Mouse (Mus musculus) spleen, postnatal 4 days (tissue): ENCODE data around the gene Lamtor2.

Experiments
- DNase-seq, 2 experiments: peaks; one replicate each; pipeline ENCODE4 v3.0.0; 2022; ENCODE audit warnings: low spot score in 2 of 2

Lamtor2 gene

DNA sequence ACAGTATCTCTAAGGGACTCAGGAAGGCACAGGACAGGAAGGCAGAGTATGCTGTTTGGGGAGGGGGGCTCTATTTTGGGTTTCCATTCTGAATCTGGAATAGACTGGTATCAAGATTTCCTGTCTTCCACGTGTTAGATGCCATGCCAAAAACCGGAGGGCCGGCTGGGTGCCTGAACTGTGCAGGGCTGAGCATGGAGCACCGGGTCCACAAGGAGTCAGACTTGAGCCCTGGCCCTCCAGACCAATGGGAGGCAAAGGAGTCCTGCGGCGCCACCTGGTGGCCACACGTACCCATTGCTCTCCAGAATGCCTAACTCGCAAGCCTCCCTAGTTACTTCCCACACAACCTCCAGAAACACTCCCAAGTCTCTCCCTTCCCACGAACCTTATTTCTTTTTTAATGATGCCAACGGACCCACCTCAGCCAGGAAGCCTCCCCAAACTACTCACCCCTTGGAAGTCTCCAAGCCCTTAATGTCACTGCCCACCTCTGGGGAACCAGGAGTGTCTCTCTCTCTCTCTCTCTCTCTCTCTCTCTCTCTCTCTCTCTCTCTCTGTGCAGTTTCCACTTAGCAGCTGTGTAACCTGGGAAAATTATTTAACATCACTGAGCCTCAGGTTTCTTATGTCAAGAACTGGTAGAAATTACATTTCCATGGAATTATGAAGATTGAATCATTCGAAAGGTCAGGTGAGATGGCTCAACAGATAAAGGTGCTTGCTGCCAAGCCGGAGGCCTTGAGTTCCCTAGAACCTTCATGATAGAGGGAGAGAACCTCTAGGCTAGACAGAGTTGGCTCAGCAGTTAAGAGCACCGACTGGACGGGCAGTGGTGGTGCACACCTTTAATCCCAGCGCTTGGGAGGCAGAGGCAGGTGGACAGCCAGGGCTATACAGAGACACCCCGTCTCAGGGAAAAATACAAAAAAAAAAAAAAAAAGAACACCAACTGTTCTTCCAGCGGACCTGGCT is 26.4 kb downstream of the Lamtor2 start:
- DNase-seq: peak; percentile 83 to 93

DNA sequence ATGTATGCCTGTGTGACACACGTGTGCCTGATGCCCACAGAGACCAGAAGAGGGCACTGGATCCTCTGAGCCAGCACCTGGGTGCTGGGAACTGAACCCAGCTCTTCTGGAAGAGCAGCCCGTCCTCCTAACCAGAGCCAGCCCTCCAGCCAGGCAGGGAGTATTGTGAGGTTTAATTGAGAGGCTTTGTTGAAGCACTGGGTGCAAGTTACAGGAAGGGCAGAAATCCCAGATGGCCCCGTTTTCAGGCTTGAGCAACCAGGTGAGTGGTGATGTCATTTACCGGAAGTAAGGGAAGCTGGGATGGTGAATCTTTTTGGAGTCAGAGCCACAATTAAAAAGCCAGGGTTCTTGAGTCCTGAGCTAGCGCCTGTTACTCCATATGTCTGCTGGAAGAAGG is 27.9 kb downstream of the Lamtor2 start:
- DNase-seq: no peak

DNA sequence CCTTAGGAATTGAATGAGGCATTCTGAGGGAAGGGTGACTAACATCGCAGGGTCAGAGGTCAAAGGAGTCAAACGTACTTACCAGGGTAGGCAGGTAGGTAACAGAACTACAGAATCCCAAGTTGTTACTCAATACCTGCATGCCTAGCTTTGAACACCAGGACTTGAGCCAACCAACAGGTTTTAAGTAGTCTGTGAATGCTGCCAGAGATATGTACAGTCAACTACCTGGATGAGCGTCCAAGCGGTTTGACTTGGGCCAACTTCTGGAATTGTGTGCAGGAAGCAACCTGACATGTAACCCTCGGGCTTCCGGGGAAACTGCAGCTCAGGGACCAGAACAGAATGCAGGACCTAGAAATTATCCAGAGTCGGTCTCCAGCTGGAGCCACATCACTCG is 29.8 kb downstream of the Lamtor2 start:
- no peak for DNase-seq

DNA sequence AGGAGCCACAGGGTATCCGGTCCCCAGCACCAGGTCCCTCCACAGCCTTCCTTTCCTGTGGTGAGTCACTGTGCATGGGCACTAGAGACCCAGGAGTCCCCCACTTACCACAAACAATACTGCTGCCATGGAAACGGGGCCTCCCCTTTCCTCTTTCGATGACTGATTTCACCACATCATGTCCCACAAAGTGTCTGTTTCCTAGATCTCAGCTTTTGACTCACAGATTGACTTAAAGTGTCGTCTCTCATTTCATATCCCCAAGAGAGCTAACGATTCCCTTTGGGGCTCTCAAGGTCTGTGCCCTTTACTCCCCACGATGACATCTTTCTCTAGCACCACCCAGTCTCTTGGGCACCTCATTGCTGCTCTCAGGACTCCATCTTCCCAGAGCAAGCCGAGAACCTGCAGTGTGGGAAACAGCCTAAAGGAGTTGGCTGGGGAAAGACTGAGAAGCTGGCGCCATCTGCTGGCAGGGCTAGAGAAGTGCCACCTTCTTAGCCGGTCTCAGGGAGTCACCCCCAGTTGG is 31.0 kb downstream of the Lamtor2 start:
- peak; percentile 73 to 90 for DNase-seq

DNA sequence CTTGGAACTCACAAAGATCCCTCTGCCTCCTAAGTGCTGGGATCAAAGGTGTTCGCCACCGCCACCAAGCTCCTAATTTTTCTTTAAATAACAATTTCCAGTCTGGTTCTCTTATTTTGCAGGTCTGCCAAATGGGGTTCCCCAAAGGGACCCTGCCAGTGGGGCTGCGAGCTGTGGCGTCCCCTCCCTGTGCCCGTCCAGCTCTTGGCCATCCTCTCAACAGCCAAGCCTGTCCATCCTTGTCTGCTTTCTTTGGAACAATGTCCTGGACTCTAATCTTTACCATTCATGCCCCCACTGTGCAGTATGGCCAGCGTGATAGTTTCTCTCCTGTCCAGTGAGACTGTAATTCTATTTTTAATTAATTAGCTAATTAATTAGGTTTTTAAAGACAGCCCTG is 31.7 kb downstream of the Lamtor2 start:
- DNase-seq: no peak

DNA sequence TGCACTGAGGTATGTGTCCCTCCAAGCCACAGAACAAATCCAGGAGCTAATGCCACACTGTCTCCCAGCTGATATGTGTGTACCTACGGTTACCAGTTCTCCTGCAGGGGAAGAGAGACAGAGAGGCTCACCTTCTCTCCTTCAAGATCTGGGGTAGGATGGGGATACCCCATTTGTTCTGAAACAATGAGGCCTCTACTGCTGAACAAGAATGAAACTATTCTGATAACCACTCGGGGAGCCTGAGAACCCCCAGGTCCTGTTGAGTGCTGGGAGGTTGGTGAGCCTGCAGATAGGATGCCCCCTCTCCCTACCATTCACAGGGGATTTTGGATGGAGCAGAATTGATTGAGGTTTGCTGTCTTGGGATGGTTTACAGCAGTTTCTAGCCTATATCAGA is 32.8 kb downstream of the Lamtor2 start:
- DNase-seq: no peak

DNA sequence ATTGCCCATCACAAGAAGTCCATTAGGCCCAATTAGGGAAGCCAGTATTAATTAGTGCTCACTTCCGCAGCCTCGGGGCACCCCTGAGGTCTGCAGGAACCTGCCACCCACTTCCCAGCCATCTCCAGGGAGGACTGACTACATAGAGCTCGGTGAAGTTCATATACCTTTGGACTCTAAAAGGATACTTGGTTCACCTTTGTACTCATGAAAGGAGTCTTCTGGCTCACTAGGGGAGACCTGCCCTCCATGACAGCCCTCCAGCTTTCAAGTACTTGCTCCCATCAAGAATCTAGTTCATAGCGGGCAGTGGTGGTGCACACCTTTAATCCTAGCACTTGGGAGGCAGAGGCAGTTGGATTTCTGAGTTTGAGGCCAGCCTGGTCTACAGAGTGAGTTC is 34.5 kb downstream of the Lamtor2 start:
- no peak for DNase-seq

DNA sequence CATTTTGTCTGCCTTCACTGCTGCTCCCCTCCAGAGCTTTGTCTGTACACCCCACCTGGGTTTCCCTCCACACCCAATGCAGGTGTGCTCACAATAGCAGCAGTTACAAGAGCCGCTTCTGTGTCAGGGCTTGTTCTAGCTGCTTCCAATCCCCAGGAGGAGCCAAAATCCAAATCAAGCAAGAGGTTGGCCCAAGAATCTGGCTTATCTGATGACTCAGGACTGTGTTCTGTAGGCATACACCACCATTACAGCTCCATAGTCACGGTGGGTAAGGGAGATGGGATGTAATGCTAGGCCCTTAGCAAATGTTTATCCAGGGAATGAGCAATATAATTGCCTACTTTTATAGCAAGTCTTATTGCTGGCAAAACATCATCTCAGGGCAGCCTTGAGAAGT is 36.5 kb downstream of the Lamtor2 start:
- DNase-seq: no peak

DNA sequence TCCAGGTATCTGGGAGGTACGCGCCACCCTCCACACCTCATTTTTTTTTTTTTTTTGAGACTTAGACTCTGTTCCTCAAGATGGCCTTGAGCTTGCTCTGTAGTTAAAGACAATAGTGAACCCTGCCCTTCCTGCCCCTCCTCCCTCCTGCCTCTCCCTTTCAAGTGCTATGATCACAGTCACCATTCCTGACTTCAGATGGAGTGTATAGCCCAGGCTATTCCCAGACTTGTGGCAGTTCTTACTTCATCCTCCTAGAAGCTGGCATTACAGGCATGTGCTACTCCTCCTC is 37.8 kb downstream of the Lamtor2 start:
- no peak for DNase-seq

DNA sequence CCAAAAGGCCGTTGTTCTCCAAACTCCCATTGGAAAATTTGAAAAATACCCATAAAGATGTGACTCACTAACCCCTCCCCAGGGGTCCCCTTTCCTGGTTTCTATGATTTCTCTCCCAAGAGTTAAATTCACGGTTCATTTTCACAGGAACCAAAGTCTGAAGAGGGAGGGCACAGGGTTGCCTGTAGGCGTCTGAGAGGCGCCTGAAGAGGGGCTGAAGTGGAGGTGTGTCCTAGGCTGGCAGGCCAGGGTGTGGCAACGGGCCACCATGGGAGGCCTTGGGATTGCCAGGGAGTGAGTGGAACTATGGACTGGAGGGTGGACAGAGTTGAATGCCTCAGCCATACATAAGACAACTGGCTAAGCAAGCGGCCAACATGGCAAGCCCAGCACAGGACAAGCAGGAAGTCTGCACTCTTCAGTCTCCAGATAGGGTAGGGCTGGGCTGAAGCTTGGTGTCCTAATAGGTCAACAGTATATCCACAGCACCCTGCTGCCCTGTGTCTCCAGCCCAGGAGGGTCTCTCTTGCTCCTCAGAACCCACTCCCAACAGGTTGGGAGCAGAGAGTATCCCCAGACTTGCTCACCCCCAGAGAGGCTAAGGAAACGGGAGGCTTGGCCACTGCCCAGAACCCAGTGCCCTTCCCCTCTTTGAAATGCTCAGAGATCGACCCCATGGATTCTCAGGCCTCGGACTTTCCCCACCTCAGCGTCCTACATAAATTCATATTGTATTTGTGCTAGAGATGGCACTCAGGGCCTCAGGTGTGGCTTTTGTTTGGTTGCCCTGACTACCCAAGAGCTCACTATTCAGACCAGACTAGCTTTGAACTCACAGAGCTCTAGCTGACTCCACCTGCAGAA is 38.4 kb downstream of the Lamtor2 start:
- DNase-seq: no peak

DNA sequence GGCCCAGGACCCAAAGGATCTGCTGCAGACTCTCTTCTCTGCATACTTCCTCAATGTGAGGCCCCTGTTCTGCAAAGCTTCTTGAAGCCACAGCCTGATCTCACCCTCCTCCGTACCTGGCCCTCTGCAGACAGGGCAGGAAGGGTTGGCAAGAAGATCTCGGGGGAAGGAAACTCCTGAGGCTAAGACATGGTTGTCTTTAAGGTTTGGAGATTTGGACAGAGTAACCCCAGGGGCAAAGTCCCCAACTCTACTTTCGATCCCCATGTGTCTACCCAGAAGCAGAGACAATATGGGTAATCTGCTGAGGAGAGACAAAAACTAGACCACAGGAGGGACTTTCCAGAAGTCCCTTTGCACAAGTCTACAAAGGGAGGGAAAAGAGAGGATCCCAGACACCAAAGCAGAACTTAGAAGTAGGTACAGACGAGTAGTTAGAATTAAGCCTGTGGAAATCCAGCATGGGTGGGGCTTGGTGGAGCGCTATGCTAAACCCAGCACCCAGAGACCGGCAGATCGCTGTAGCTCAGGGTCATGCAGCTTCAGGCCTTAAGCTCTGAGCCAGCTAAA is 39.2 kb downstream of the Lamtor2 start:
- DNase-seq: no peak

DNA sequence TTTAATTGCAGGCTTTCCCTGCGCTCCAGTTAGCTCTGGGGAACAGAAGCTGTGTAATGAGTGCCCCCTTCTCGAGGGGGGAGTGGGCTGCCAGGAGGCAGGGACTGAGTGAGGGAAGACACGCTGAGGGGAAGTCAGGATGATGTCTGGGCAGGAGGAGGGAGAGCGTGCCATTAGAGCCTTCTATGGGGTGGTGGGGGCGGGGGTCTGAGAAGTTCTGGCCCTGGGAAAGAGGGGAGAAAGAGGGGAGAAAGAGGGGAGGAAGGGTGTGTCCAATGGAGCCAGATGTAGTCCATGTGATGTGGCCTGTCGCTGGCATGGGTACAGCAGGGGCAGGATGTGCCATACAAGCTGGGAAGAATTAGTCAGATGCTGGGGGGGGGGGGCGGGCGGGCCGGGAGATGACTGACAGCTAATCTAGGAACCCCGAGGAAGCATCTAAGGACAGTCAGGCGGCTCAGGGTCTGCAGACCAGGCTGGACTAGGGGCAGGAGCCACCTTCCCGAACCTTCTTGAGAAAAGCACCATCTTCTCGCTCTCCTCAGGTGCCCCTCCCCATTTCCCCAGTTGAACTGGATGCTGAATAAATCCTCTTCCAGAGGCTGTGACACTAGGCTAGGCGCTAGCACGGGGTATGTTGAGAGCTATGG is 39.9 kb downstream of the Lamtor2 start:
- DNase-seq: no peak

DNA sequence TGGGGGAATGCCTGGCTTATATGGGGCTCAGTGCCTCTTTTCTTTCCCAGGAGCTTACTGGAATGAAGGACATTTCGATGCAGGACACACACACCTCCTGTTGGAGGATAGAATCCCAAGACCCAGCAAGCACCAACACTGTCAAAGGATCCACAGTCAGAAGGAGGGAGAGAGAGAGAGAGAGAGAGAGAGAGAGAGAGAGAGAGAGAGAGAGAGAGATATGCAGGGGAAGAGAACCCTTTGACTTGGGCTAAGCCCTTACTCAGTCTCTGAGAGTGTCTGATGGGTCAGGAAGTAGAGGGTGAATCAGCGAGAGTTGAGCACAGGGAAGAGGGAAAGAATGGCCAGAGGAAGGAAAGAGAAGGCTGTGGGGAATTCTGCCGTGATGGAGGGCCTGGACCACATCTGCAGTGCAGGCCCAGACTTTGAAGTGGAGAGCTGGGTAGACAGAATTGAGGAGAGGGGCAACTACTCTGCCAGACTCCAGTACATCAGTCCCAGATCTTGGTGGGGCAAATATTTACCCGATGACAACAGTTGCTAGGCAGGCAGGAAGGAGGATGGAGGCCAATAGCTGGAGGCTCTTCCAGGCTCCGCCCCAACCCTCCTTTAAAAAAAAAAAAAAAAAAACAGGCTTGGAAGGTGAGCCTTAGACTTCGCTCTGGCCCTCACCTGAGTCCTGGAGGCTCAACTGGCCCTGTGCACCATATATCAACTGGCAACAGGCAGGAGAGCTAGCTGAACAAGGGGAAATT is 40.6 kb downstream of the Lamtor2 start:
- DNase-seq: no peak

DNA sequence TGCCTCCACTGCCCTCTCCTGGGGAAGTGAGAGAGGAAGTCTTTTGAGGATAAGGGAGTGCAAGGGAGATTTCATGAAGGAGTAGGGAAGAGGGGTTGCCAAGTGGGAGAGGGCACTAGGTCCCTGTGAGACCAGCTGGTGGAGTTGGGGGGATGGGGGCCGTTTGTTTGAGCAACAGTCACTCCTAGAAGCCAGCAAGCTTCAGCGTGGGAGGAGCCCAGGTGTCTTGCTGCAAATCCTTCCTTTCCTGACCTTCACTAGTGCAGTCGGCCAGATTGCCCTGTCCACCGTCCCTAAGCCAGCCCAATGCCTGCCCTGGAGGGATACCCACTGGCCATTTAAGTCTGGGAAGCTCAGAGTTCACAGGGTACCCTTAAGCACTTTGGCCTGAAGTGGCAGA is 41.3 kb downstream of the Lamtor2 start:
- no peak for DNase-seq

DNA sequence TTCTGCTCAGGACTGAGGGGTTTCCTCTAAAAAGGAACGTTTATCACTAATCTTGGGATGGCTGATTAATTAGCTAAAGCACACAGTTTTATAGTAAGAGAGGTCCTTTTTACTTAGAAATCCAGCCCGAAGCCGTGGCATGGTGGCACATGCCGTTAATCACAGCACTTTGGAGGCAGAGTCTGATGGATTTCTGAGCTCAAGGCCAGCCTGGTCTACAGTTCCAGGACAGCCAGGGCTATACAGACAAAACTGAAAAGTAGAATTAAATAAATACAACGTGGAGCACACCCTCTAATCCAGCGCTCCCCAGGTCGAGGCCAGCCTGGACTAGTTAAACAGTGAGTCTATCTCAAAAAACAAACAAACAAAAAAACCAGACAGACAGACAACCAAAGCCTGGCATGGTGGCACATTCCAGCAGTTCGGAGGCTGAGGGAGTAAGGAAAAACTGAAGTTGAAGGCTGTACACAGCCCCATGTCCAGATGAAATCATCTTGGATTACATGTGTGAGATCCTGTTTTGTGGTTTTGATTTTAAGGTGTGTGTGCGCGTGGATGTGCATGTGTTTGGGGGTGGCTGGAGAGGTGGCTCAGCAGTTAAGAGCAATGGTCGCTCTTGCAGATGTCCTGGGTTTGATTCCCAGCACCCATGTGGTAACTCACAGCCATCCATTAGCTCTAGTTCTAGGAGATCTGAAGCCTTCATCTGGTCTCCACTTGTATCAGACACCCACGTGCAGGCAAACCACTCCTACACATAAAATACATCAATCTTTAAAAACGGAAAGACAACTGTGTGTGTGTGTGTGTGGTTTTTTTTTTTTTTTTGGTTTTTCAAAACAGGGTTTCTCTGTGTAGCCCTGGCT is 42.2 kb downstream of the Lamtor2 start:
- no peak for DNase-seq

DNA sequence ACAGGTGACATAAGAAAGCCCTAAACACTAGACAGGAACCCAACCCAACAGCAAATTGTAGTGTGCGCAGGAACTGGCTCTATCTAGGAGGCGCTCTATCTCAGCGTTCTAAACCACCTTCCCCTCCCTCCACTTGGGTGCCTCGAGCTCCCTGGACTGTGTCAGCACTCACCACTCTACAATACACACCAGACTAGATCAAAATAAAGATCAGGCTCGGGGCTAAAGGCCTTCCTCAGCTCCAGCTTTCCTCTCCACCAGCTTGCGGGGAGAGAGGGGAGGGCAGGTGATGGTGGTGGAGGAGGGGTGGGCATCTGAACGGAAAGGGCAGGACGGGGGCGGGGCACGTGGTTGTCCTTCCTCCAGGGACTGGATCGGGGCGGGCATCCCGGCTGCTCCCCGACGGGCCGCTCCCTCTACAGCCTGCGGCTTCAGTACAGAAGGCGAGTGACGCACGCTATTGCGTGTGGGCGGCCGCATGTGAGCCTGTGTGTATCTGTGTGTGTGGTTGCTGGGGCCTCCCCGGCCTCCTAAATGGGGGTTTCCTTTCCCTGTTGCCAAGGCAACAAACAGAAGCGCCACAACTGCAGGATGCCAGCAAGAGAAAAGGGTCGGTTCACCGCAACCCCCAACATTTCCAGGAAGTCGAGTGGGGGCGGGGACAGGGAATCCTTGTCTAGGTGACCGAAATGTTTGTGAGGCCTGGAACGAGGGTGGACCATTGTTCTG is 43.0 kb downstream of the Lamtor2 start, which contains the start of gene Lmna:
Gene Lmna, minus strand, starts transcription at position 265 of the 729 bp plus-strand sequence.
- peak; percentile 81 to 87 for DNase-seq

DNA sequence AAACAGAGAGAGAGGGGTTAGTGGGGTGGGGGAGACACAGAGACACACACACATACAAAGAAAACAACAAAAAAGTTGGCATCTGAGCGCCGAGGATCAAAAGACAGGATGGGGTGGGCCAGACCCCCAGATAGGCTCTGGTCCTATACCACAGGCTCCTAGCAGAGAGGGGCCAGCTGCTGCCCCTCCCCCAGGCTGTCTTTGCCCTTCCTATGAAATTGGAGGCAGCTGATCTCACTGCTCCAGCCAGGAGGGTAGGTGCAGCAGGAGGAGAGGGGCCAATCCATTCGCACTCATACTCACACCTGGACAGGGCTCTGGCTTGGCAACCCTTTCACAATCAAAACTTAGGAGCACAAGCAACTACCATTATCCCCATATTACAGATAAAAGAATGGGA is 43.6 kb downstream of the Lamtor2 start:
- DNase-seq: no peak

DNA sequence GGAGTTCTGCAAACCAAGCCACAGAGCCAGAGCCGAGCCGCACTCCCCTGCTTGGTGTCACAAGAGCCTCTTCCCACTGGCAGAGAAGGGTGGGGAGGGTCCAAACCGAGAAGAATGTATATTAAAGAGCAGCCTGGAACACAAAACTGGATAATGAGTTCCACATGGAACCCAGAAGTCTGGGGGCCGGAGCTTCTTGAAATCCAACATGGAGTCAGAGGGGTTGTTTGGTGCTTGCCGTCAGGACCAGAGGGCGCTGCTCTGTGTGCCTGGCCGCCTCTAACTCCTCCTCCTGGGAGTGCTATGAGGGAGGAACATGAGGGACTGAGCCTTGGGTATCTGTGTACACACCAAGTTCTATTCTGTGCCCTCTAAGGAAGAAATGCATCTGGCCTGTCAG is 47.1 kb downstream of the Lamtor2 start:
- DNase-seq: no peak

DNA sequence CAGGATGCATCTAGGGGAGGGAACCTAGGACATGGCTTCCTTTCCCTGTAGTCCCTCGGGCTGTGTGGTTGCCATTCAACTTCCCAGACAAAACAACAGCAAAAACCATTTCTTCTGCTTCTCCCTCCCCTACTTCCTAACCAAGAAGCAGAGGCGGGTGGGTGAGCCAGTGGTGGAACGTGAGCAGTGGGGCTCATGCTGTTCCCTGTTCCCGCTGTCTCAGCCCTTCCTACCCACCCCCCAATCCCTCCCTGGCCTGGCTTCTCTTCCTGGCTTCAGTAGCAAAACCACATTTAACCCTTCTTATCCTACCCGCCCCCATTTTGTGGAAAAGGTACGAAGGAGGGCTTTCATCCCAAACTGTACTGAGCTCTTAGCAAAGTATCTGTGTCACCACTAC is 47.8 kb downstream of the Lamtor2 start:
- DNase-seq: no peak
